Mouse (Mus musculus) embryonic facial prominence, embryonic 15.5 days (tissue): ENCODE measurements around the gene Bloc1s4. TPM values are rescaled to one million over a fixed set of nuclear protein-coding genes. Genes with fewer than 3 reads are reported as not detected.

ENCODE experiments used
- ATAC-seq: fragments of 200-750 bp; cut with Nextera tagmentation; 2 replicates; pipeline ENCODE4 v1.8.0; 2017; ENCODE audit warnings: low read depth, moderate TSS enrichment; ENCODE audit not compliant: insufficient number of reproducible peaks, low FRiP score, low TSS enrichment
- H3K27ac ChIP-seq: fragments of 300-500 bp; sonication (generic); replicated peaks from 2 replicates; pipeline ENCODE4 v1.5.1; 2015; ENCODE audit warnings: mild to moderate bottlenecking, inconsistent platforms
- H3K27me3 ChIP-seq: fragments of 300-500 bp; sonication (generic); 2 replicates; pipeline ENCODE4 v1.6.1; 2015; ENCODE audit warnings: inconsistent platforms
- H3K36me3 ChIP-seq: fragments of 300-500 bp; sonication (generic); 2 replicates; pipeline ENCODE4 v1.6.1; 2015; ENCODE audit warnings: mild to moderate bottlenecking, inconsistent platforms
- H3K4me1 ChIP-seq: fragments of 300-500 bp; sonication (generic); 2 replicates; pipeline ENCODE4 v1.6.1; 2015; ENCODE audit warnings: inconsistent platforms
- H3K4me2 ChIP-seq: fragments of 300-500 bp; sonication (generic); replicated peaks from 2 replicates; pipeline ENCODE4 v1.6.1; 2015; ENCODE audit warnings: mild to moderate bottlenecking, inconsistent platforms
- H3K4me3 ChIP-seq: fragments of 300-500 bp; sonication (generic); replicated peaks from 2 replicates; pipeline ENCODE4 v1.5.1; 2015; ENCODE audit warnings: mild to moderate bottlenecking, inconsistent platforms
- H3K9ac ChIP-seq: fragments of 300-500 bp; sonication (generic); 2 replicates; pipeline ENCODE4 v1.6.1; 2015; ENCODE audit warnings: inconsistent platforms
- H3K9me3 ChIP-seq: fragments of 300-500 bp; sonication (generic); replicated peaks from 2 replicates; pipeline ENCODE4 v1.6.1; 2016; ENCODE audit warnings: inconsistent platforms
- WGBS: fragments of 180-500 bp; shearing (Covaris S2); methylation state at CpG from one replicate; pipeline ENCODE4 v1.1.7; 2015; 5-methylcytosine and 5-hydroxymethylcytosine counted together
- polyA plus RNA-seq: library from polyadenylated mRNA; unstranded; fragments of >200 nt; fragmentation: Nextera tagmentation; extraction: Ambion mirVana; gene quantifications from 2 replicates; pipeline ENCODE4 v1.2.1, GENCODE M21; 2015

Bloc1s4 gene
- polyA plus RNA-seq, 1 experiment from 2014 or later = 31.2 TPM

DNA sequence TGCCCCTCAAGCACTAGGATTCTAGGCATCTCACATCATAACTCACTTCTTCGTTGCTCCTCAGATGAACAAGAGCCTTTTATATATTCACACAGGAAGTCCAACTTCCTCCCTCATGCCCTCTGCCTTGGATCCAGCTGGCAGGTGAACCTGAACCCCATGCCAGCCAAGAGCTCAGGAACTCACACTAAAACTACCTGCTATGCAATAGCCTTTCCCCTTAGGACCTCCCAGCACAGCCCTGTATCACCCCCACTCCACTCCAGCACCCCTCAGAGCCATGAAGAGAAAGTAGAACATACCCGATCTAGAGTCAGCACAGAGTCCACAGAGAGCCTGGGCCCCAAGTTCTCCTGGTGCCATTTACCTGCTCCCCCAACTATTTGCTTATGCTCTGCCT, 21.3 kb downstream of the Bloc1s4 start:
- Histone ChIP-seq H3K27ac (no peak overlapping the region), H3K27me3 (no peaks in the 10 kb centered on the region), H3K36me3 (no peaks in the 10 kb centered on the region), H3K4me2 (no peak overlapping the region), H3K4me1 (no peaks in the 10 kb centered on the region), H3K4me3 (no peak overlapping the region), H3K9me3 (no peaks in the 10 kb centered on the region), H3K9ac (no peak overlapping the region)
- no peak for ATAC-seq
- WGBS = 63% methylated on average over 2 of the region's 2 CpGs

DNA sequence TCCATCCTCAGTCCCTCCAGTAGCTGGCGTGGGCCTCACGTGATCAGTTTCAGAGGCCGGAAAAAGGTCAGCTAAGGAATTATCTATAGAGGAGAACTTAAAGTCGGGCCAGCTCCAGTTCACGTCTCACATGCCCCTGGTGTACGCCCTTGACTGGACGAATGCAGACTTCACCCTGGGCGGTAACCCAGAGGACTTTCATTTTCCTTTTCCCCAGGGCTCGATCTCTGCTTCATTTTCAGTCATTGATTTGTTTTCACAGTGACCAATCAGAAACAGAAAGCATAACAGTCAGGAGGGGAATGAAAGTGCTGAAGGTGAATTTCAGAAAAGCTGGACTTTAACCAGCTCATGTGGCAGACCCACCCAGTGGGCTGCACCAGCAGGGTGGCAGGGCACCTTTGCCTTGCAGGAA, 22.1 kb downstream of the Bloc1s4 start:
- no peak overlapping the region for H3K4me3 ChIP-seq
- no peaks in the 10 kb centered on the region for H3K36me3 ChIP-seq
- no peak overlapping the region for H3K4me2 ChIP-seq
- H3K9ac ChIP-seq = no peak overlapping the region
- H3K27me3 ChIP-seq = no peaks in the 10 kb centered on the region
- no peak for ATAC-seq
- 63% methylated on average over 9 of the region's 9 CpGs for WGBS
- no peaks in the 10 kb centered on the region for H3K9me3 ChIP-seq
- no peaks in the 10 kb centered on the region for H3K4me1 ChIP-seq
- H3K27ac ChIP-seq = no peak overlapping the region

DNA sequence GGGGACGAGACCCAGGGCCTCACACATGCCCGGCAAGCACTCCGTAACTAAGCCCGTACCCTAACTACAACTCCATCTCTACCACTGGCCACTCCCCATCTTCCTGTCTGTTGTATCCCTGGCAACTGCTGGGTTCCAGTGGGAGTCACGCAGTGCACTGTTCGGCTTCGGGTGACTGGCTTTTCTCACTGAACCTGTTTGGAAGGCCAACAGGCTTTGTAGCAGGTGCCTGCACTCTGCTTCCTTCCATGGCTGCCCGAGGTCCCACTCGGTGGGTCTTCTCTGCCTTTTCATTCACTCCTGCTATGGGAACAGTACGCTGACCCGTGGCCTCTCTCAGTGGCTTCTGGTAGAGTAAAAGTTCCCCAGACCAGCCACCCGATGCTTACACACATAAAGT, 22.6 kb downstream of the Bloc1s4 start:
- Histone ChIP-seq H3K27me3 (no peaks in the 10 kb centered on the region), H3K36me3 (no peaks in the 10 kb centered on the region), H3K4me2 (no peak overlapping the region), H3K9ac (no peak overlapping the region), H3K9me3 (no peaks in the 10 kb centered on the region), H3K27ac (no peak overlapping the region), H3K4me1 (no peaks in the 10 kb centered on the region), H3K4me3 (no peak overlapping the region)
- ATAC-seq = no peak
- 63% methylated on average over 12 of the region's 12 CpGs for WGBS

DNA sequence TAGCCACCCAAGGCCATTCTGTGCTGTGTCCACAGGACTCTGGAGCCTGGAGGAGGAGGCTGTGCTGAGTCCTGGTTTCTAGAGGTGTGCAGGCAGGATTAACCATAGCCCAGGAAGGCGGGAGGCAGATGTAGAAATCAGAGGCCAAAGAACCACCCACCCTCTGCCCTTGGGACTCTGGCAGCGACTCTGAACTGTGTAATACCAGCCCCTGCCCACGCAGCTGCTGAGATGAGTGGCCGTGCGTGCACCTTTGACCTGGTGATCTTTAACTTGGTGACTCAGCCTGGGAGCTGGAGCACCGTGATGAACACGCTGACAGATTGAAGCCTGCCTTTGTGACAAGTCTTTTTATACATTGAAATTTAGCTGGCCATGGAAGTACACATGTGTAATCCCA, 24.2 kb downstream of the Bloc1s4 start:
- no peaks in the 10 kb centered on the region for H3K9me3 ChIP-seq
- H3K4me2 ChIP-seq = no peak overlapping the region
- H3K4me3 ChIP-seq = no peak overlapping the region
- no peaks in the 10 kb centered on the region for H3K36me3 ChIP-seq
- no peak overlapping the region for H3K27ac ChIP-seq
- no peak for ATAC-seq
- H3K4me1 ChIP-seq = no peaks in the 10 kb centered on the region
- H3K9ac ChIP-seq = no peak overlapping the region
- H3K27me3 ChIP-seq = no peaks in the 10 kb centered on the region
- 60% methylated on average over 7 of the region's 7 CpGs for WGBS

DNA sequence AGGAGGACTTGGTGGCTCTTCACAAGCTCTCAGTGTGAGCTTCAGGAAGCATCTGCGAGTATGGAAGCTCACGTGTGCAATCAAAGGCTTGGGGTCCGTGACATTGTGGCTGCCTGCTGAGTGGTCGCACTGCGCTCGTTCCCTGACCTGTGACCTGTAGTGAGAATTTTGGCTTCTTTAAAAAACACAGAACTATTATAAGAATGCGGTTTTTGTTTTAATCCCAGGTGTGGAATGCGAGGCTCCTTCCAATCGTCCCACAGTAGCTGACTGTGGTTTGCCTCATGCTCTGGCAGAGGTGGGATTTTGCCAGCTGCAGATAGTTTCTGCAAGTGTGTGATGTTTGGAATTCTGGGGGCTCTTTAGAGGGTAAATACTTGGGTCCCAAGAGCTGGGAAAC, 25.1 kb downstream of the Bloc1s4 start:
- Histone ChIP-seq H3K9ac (no peak overlapping the region), H3K36me3 (no peaks in the 10 kb centered on the region), H3K4me2 (no peak overlapping the region)

DNA sequence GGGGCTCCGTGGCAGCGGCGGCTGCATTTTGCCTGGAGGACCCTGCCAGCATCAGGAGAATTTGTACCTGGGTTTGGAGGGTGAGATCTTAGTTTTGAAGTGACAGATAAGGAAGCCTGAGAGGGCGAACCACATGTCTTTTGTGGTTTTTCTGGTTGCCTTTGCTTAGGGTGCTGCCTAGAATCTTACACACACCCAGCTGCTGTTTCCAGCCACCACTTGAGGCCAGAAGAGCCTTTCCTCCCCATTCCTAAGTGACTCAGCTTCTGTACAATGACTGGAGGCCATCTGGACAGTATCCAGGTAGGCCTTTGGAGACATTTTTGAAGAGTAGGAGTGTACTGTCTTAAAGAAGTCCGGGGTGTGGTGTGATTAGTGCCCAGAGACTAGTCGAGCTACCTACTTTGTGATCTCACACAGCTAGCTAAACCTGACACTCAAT, 26.0 kb downstream of the Bloc1s4 start:
- no peaks in the 10 kb centered on the region; the same call in 1 of the 2 replicates for H3K27me3 ChIP-seq
- H3K4me2 ChIP-seq = no peak overlapping the region
- H3K9me3 ChIP-seq = no peaks in the 10 kb centered on the region
- H3K9ac ChIP-seq = no peak overlapping the region
- ATAC-seq = no peak
- H3K4me3 ChIP-seq = no peak overlapping the region
- 57% methylated on average over 6 of the region's 6 CpGs for WGBS
- no peaks in the 10 kb centered on the region for H3K4me1 ChIP-seq
- H3K36me3 ChIP-seq = no peaks in the 10 kb centered on the region
- 0 out of 2 replicates have a peak overlapping the region, but pooled peaks have one; percentile 8 for H3K27ac ChIP-seq

More for the DNA sequence above, 25.1 kb downstream of the Bloc1s4 start:
- H3K4me3 ChIP-seq = no peak overlapping the region
- H3K9me3 ChIP-seq = no peaks in the 10 kb centered on the region
- no peaks in the 10 kb centered on the region for H3K4me1 ChIP-seq
- no peaks in the 10 kb centered on the region for H3K27me3 ChIP-seq
- no peak overlapping the region for H3K27ac ChIP-seq
- no peak for ATAC-seq
- 55% methylated on average over 9 of the region's 9 CpGs for WGBS

DNA sequence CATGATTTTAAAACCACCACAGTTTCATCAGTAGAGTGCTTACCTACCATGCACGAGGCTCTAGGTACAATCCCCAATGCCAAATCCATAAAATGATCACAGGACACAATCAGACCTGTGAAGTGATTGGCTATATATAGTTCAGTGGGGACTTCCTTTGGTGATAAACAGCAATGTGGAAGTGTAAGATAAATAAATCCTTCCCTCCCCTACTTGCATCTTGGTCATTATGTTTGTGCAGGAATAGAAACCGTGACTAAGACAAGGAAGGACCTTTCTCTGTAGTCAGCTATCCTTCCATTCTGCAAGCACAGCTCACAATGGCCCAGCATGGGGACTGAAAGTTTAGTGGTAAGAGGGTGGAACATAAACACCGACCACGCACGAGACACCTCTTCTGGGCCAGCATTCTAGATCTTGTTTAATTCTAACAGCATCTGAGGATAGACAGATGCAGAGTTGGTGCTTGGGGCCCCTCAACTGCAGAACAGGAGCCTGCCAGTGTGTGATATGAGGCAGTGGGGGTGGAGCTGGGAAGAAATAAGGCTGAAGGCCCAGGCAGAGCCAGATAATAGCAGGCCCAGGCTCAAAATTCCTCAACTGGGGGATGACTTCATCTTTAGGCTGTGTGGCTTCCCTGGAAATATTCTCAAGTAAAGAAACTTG, 27.6 kb downstream of the Bloc1s4 start:
- ATAC-seq = no peak

DNA sequence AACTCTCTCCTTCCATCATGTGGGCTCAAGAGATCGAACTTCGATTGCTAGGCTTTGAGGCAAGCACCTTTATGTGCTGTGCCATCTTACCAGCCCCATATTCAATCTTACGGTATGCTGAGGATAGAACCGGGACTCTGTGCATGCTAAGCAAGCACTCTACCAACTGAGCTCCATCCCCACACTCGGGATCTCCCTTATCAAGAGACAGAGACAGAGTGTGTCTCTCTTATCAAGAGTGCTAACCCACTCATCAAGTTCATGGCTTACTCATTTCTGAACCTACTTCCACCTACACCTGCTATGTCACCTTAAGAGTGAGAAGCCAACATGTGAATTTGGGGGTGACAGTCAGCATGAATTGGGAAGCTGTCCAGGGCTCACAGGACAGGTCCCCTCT, 28.2 kb downstream of the Bloc1s4 start:
- Histone ChIP-seq H3K4me3 (no peak overlapping the region), H3K4me1 (no peaks in the 10 kb centered on the region), H3K27ac (no peak overlapping the region), H3K4me2 (no peak overlapping the region), H3K9ac (no peak overlapping the region), H3K9me3 (no peaks in the 10 kb centered on the region), H3K27me3 (no peaks in the 10 kb centered on the region; the same call in 1 of the 2 replicates), H3K36me3 (no peaks in the 10 kb centered on the region)
- 86% methylated on average over 5 of the region's 5 CpGs for WGBS
- no peak for ATAC-seq

More for the DNA sequence above, 27.6 kb downstream of the Bloc1s4 start:
- no peaks in the 10 kb centered on the region for H3K36me3 ChIP-seq
- H3K27me3 ChIP-seq = no peaks in the 10 kb centered on the region; the same call in 1 of the 2 replicates
- WGBS = 86% methylated on average over 5 of the region's 5 CpGs
- H3K9me3 ChIP-seq = no peaks in the 10 kb centered on the region
- H3K4me3 ChIP-seq = no peak overlapping the region
- no peak overlapping the region for H3K9ac ChIP-seq
- no peaks in the 10 kb centered on the region for H3K4me1 ChIP-seq
- no peak overlapping the region for H3K27ac ChIP-seq
- H3K4me2 ChIP-seq = no peak overlapping the region

DNA sequence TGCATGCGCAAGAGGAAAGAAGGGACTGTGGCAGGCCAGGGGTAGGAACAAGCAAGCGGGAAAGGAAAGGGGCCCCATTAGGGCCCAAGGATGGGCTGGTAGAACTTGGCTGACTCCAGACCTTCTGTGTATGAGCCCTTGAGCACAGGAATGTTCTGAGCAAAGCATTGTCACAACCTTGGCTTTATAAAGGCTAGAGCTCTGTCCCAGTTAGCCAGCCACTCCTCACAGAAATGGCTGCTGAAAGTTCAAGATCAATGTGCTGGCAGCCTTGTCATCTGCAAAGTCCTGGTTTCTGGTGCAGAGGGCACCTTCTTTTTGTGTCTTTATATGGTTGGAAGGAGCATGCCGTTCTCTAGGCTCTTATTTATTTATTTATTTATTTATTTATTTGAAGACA, 28.8 kb downstream of the Bloc1s4 start:
- H3K4me1 ChIP-seq = no peaks in the 10 kb centered on the region
- no peaks in the 10 kb centered on the region; the same call in 1 of the 2 replicates for H3K27me3 ChIP-seq
- H3K36me3 ChIP-seq = no peaks in the 10 kb centered on the region
- WGBS = 85% methylated on average over 3 of the region's 3 CpGs
- no peak overlapping the region for H3K27ac ChIP-seq
- no peak overlapping the region for H3K4me2 ChIP-seq
- H3K9ac ChIP-seq = no peak overlapping the region
- no peaks in the 10 kb centered on the region for H3K9me3 ChIP-seq
- no peak for ATAC-seq
- H3K4me3 ChIP-seq = no peak overlapping the region

DNA sequence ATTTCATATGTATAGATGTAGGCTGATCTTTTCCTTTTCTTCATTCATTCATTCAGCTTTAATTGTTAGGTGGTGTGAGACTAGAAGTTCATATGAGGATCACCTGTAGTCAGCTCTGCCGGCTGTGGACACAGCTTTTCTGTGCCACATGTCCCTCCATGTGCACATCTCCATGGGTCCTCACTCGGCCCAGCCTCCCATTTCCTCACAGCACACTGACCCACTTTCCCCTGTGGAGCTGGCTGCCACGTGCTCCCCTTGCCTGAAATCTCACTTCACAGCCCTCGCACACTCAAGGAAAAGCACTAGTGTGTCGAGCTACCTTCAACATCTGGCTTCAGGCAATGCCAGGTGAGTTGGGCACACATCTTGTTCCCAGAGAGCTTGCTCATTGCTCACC, 29.3 kb downstream of the Bloc1s4 start:
- WGBS = 69% methylated on average over 5 of the region's 5 CpGs
- Histone ChIP-seq H3K9ac (no peak overlapping the region), H3K27ac (no peak overlapping the region), H3K27me3 (no peaks in the 10 kb centered on the region; the same call in 1 of the 2 replicates), H3K4me3 (no peak overlapping the region), H3K4me1 (no peaks in the 10 kb centered on the region), H3K4me2 (no peak overlapping the region), H3K9me3 (no peaks in the 10 kb centered on the region), H3K36me3 (no peaks in the 10 kb centered on the region)
- ATAC-seq = no peak

DNA sequence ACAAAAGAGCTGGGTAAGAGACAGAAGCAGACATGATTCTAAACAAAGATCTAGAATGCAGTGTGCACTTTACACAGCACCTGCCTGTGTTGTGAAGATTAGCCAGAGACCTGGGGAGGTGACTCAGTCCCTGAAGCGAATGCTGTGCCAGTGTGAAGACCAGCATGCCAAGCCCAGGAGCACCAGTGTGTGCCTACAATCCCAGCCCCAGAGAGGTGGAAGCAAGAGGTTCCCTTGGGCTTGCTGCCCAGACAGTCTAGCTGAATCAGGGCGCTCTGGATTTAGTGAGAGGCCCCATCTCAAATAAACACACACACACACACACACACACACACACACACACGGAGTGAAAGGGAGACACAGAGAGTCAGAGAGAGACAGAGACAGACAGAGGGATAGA, 30.6 kb downstream of the Bloc1s4 start:
- no peaks in the 10 kb centered on the region for H3K9me3 ChIP-seq
- no peaks in the 10 kb centered on the region for H3K36me3 ChIP-seq
- no peak overlapping the region for H3K4me2 ChIP-seq
- H3K4me1 ChIP-seq = peaks cover 9% of the 10 kb centered on the region
- 71% methylated on average over 3 of the region's 3 CpGs for WGBS
- no peak overlapping the region for H3K27ac ChIP-seq
- H3K4me3 ChIP-seq = no peak overlapping the region
- no peaks in the 10 kb centered on the region; the same call in 1 of the 2 replicates for H3K27me3 ChIP-seq
- no peak for ATAC-seq
- no peak overlapping the region for H3K9ac ChIP-seq

DNA sequence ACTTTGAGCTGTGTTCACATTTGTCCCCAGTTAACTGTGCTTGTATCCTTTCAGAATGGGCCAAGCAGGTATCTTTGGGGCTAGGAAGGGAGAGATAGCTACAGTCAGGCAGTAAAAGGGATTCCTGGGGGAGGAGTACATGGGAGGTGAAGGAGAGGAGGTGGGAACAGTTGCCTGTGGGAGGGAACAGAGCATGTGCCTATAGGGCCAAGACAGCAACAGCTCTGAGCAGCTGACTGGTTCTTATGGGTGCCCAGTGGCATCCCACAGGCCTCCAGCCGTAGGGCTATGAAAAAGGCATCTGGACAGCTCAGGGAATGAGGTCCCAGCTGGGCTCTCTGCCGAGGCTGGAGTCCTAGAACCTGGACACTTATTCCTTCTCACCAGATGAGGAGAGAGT, 31.6 kb downstream of the Bloc1s4 start:
- H3K27ac ChIP-seq = no peak overlapping the region
- no peak overlapping the region for H3K4me2 ChIP-seq
- WGBS = 63% methylated on average over 2 of the region's 2 CpGs
- no peaks in the 10 kb centered on the region for H3K36me3 ChIP-seq
- H3K9ac ChIP-seq = no peak overlapping the region
- peaks cover 19% of the 10 kb centered on the region for H3K4me1 ChIP-seq
- H3K9me3 ChIP-seq = no peaks in the 10 kb centered on the region
- no peaks in the 10 kb centered on the region; the same call in 1 of the 2 replicates for H3K27me3 ChIP-seq
- H3K4me3 ChIP-seq = no peak overlapping the region
- ATAC-seq = no peak
